Mouse (Mus musculus) skeletal muscle tissue, adult 2 months (tissue): Measurements from ENCODE around the gene Slc10a7.
"Not testable (repeated sequence)": the region's sequence is repeated elsewhere in the genome, so short reads cannot be mapped to it uniquely, and the experiment has no call there.

ENCODE experiments used
- DNase-seq: peaks from one replicate; pipeline ENCODE4 v3.0.0-alpha.2; 2012; ENCODE audit warnings: low read depth, low spot score

Gene Slc10a7

DNA sequence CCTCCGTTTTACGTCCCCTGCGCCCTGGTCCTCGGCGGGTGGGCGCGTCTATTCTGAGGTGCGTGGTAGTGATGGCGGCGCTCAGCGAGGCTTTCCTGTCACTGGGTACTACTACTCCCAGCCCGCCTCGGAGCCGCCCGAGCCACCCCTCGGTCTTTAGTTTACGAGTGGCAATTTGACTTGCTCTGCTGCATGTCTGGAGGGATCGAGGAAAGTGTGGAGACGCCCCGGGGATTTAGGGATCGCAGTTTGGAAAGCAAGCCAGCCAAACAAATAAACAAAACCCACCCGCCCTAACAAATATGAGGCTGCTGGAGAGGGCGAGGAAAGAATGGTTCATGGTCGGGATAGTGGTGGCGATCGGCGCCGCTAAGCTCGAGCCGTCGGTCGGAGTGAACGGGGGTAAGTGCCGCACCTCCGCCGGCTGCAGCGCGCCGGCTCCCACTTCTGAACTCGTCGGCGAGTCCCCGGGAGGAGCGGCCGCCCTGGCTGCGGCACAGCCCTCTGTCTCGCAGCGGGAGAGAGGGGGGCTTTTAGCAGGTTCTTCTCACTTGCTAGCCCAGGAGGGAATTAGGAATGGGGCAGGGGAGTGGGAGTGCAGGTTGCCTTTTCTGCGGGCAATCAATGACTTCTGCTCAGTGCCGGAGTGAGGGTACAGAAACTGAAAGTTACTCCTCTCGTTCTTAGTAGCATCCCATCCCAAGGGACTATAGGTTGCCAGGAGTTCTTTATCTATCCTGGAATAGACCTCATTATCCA is at the start of gene Slc10a7:
Slc10a7 (plus strand) TSS at position 74 of the 759 bp plus-strand sequence.
- DNase-seq, result peak; percentile 63

DNA sequence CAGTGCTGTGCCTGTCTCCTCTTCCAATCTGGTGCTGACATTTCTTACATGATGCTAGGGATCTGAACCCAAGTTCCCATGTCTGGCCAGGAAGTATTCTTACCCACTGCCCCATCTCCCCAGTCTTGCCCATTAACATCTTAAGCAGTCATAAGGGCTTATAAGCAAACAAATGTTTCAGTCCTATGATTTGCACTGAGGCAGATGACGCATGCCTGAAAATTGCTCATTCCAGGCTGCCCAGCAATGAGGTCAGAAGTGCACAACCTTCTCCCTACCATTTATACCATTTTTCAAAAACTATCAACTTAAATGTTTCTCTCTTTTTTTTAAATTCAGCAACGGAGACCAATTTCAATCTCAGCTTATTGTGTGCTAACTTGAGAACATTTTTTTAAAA is 45.2 kb upstream of the Slc10a7 start:
- DNase-seq, result no peak

DNA sequence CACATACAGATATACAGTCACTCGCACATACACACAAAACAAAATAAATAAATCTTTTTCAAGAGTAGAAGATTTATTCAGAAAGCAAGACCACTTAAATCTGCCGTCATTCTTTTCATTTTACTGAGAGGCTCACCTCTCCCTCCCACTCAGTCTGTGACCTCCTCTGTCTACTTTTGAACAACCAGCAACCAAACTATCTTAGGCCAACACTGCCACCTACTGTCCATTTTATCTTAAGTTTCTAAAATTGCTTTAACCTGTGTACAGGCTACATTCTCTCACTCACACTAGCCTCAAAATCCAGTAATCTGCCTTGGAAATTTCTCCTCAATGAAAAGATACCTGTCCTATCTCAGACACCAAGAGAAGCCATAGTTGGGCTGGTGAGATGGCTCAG is 41.3 kb upstream of the Slc10a7 start:
- DNase-seq, result no peak

DNA sequence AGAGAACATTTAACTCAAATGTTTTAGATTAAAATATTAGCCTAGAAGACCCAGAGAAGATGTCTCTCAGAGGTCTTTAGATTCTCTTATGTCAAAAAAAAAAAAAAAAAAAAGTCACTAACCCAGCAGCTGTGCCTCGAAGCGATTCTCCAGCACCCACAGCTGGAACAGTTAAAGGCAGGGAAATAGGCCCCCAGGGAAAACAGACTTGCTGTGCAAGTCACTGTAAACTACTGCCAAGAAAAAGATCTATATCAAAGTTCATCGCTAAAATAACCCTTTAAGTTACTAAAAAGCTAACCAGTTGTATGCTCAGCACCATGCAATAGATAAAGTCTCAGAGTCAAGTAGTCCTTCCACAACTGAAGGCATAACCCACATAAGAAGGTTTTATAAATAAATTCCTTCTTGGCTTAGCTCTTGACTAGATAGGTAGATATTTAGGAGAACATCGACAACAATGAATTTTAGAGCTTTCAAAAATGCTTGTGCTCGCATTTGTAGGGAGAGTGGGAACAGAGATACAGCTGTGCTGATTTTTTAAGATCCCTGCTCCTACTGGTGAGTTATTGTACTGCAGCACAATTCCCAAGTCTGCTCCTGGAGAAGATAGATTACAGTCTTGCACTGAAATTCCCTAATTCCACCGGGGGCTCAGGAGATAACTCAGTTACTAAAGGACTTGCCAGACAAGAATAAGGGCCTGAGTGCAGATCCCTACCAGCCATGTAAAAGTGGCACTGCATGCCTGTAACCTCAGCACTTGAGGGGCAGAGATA is 31.9 kb upstream of the Slc10a7 start:
- DNase-seq, result no peak

DNA sequence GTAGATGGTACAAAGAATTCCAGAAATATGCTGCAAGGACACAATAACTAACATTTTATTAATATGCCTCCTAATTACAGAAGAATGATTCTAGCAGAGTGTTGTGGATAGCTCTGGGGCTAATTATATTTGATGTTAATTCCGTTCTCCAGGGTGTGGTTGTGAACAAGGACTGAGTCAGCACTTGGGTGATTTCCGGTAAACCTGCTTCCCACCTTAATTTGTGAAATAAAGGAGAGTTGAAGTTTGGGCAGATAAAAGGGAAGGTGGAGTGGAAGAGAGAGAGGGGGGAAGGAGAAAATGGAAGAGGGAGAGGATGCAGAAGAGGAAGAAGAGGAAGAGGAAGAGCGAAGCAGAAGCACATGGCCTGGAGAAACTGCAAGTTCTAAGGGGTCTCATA is 19.4 kb upstream of the Slc10a7 start:
- DNase-seq, result no peak

DNA sequence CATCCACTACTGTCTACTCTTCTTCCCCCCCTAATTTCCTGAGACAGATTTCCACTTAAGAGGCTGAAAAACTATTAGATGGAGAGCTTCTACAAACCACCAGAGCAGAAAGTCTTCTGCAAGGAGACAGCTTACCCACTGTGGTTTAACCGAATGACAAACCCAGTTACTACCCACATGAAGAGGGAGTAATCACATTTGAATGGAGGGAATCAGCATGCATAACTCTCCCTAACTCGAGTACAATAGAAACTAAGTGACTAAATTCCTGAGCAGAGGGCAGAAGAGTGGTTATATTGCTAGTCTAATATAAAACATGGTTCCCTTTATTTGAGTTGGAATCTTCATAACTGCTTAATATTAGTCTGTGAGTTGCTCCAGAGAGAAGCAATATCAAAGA is 16.1 kb upstream of the Slc10a7 start:
- no peak for DNase-seq

DNA sequence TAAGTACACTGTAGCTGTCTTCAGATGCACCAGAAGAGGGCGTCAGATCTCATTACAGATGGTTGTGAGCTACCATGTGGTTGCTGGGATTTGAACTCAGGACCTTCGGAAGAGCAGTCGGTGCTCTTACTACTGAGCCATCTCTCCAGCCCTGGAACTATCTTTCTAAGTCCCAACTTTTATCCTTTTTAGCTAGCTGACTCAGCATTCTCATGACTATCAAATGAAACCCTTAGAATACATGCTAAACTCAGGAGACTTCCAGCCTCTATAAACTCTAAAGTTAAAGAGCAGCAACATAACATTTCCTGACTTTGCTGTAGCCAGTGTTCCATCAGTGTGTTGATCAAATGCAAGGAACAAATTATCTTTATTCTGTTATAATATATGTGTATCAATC is 12.9 kb upstream of the Slc10a7 start:
- not testable (repeated sequence) for DNase-seq

DNA sequence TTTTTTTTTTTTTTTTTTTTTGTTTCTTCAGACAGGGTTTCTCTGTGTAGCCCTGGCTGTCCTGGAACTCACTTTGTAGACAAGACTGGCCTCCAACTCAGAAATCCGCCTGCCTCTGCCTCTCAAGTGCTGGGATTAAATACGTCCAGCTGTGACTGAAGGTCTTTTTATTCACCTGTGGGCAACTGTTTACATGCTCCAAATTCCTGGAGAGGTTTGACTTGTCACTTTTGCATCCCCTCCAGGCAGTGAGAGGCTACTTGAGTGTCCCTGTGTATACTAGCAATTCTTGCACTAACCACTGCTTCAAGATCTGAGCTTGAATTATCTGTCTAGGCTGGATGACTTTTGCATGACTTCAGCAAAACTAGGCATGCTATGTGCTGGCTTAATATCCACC is 6.4 kb upstream of the Slc10a7 start:
- no peak for DNase-seq

DNA sequence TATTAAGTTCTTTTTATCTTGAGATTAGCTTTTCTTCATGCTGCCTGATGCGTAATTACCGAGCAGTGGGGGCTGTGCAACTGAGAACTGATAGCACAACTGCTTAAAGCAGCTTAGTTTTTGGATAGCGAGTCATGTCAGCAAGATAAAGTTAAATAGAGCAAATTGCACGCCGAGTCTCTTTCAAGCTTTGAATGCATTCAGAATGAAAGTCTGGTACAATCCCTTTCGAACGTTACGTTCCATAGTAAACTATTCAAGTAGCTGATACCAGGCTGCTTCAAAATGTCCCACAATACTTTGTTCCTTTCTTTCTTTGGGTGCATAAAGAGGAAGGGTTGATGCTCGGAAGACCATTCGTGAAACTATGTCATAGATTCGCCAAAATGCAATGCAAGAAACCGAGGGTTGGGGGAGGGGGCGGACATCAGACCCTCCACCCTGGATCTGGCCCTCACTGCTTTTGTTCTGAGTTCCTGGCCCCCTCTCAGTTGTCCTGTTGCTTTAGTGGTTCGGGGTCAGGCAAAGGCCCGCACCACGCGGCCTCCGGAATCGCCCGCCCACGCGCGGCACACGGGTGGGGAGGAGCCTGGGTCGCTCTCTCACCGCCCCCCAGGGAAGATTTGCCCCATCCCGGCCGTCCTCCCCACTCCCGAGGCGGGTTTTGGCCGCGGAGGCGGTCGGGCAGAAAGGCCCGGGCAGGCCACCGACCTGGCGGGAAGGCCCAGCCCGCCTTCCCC is 997 bp upstream of the Slc10a7 start:
- DNase-seq, result peak; percentile 17

DNA sequence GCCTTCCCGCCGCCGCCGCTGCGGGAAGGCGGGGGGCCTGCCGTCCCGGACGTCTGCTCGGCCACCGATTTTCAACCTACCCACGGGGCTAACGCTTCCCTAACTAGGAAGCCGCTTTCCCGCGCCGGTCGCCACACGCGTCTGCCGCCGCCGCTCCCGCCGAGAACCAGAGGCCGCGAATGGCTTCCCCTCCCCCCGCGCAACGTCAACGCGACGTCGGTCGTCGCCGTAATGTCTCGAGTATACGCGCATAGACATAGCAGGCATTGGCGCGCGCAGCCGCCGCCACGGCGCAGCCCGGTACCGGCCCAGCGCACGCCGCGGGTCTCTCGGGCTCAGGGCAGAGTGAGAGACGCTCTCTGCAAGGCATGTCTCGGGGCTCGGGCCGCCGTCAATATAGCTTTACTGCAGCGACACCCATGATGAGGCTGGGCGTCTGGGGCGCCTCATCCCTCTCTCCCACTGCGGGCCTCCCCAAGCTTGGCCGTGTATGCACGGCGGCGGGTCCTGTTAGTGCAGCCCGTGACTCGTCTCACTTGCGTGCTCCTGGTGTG is 350 bp upstream of the Slc10a7 start, which contains the start of gene Rbmxl1:
Rbmxl1 (minus strand) TSS at position 180 of the 554 bp plus-strand sequence.
- peak; percentile 73 for DNase-seq

DNA sequence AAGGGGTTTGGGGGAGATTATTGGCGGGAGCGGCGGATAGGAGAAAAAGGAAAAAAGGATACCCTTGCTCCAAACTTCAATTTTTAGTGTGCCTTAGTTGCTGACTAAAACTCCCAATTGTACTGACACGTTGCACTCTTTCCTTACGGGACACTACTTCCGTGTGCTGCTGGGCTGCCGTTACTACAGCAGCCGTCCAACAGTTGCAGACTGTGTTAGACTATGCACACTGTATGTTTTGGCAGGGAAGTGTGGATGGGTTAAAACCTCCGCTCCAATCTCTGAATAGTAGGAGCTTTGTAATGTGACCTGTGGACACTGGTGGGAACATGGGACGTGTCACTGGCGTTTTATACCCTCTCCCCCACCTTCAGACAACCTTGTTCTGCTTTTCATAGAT is 948 bp downstream of the Slc10a7 start:
- DNase-seq, result peak; percentile 3

DNA sequence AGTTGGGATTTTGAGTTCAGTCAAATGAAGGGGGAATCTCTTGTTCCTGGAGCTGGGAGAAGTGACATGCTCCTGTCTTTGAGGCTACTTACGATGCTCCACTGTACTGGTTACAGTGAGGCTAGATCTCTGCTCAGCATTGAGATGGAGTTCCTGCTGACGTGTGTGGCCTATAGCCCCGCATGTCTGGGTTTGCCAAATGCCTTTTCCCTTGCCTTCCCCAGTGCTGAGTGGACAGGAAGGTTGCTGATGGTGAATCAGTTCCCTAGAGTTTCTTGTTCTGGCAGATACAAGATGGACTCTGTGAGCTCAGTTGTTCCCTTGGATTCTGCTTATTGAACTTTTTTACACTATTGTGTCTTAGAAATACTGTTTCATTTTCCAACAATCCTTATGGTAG is 1.8 kb downstream of the Slc10a7 start:
- DNase-seq, result no peak

DNA sequence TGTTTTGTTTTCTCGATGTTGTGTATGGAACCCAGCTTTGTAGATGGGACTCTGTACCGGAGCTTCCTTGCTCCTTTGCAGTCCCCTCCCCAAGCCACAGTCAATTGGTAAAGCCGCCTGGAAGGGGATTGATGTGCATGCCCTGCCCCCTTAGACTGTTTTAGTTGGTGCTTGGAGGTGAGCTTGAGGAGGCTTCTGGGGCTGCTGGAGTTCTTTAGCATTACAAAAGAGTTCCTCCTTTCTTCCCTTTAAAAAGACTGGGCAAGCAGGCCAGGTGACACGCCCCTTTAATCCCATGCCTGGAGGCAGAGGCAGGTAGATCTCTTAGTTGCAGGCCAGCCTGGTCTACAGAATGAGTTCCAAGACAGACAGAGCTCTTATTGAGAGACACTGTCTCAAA is 4.0 kb downstream of the Slc10a7 start:
- DNase-seq, result no peak

DNA sequence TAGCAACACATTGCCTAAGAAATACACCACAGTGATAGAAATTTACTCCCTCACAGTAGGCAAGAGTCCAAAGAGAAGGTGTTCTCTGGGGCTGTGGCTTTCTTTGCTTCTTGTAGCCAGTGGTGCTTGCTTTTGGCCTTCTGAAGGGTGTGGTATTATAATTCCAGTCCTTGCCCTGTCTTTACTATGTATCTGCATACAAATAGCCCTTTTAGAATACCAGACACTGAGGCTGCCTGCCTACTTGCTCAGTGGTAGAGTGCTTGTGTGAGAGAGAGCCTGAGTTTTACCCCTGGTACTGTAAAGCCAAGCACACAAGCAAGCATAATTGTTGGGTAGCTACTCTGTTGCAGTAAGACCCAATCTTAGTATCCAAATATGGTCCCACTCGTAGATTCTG is 5.6 kb downstream of the Slc10a7 start:
- DNase-seq, result no peak

DNA sequence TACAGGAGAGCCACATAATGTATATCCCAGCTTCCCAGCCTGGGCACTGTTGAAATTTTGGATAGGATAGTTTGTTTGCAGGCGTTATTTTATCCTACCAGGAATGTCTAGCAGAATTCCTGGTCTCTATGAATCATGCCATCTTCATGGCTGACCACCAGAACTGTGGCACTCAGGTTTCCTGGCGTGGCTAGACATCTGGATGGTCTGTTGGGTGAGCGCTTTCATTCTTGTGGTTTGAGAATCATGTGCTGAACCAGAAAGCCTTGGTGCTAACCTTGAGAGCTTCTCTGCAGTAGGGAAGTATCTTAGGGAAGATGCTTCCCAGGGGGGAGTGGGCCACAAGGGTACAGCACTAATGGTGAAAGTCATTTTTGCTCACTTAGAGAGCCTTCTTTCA is 6.0 kb downstream of the Slc10a7 start:
- no peak for DNase-seq

DNA sequence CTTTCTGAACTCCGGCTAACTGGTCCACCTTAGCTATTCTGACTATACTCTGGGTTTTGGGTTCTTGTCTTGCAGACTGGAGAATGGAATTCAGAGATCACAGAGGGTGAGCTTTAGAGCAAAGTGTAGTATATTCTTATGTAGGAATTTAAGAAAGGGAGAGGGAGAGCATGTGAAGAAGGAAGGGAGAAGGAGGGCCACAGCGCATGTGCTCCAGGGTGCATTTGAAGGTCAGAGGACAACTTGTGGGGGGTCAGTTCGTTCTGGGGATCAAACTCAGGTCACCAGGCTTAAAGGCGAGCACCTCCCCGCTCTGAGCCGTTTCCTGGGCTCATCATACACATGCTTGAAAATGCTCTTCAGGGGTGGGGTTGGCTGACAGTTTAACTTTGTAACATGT is 24.8 kb downstream of the Slc10a7 start:
- DNase-seq, result no peak

DNA sequence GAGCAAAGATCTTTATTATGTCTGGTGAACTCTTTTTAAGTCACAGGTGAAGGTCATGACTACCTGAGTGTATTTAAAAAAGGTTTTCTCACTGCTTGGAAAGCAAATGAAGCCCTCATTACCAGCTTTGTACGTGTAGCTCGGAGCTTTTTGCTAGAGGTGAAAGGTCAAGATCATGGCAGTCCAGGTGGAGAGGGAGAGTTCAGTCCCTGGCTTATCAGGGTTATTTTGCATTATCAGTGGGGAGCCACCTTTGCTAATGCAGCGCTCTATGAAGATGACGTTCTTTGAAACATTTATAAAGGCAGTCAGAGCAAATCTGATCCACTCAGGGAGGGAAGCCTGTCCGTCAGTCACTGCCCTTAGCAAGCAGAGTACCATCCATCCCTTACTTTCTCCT is 27.6 kb downstream of the Slc10a7 start:
- no peak for DNase-seq

DNA sequence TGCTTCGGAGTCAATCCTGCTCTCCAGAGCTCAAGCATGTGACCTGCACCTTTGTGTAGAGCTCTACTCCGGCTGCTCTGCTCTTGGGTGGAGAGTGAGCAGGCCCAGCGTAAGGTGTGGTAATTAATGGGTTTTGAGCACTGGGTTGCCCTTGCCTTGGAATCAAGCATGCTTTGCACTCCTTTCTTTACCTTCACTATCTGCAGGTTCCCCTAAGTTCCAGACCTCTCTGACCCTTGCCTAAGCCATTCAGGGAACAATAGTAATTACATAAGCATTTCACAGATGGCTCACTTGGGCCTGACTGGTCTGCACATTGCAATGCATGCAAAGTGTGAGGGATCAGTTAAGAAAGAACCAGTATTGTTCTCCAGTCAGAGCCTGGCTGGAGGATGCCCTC is 28.6 kb downstream of the Slc10a7 start:
- DNase-seq, result no peak

DNA sequence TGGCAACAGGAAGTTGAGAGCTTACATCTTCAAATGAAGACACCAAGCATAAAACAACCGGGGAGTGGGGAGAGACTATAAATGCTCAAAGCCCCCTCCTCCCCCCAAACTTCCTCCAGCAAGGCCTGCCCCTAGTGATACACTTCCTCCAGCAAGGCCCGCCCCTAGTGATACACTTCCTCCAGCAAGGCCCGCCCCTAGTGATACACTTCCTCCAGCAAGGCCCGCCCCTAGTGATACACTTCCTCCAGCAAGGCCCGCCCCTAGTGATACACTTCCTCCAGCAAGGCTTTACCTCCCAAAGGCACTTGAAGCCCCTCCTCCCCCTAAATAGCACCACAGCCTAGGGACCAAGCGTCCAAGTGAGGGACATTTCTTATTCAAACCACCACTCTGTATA is 33.5 kb downstream of the Slc10a7 start:
- DNase-seq, result not testable (repeated sequence)

DNA sequence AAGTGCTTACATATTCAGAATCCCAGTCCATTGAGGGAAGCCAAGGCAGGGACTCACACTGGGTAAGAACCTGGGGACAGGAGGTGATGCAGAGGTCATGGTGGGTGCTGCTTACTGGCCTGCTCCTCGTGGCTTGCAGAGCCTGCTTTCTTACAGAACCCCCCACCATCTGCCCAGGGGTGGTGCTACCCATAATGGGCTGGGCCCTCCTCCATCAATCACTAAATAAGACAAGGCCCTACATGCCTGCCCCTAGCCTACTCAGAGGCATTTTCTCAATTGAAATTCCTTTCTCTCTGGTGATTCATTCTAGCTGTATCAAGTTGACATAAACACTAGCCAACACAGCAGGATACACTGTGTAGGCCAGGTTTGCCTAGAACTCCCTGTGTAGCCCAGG is 34.5 kb downstream of the Slc10a7 start:
- DNase-seq, result no peak

DNA sequence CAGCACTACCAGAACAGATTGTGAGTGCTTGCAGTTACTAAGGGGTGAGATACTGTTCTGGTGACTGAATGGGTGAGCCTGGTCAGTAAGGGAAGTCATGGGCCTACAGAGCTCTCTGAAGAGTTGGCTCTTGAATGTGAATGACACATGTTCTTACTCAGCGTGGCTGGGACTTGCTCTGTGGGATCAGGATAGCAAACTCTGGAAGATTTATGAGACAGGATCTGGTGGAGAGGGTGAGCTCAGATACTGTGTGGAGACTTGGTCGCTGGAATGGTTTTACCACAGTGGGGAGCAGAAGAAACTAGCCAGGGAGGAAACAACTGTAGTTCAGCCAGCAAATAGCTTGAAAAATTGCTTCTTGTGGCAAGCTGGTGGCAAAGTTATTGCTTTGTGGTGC is 35.4 kb downstream of the Slc10a7 start:
- DNase-seq, result no peak
